Mouse (Mus musculus) kidney, adult 18-20 months (tissue): ENCODE data around the gene Pip4k2a.

Experiments used
- DNase-seq: peaks from one replicate; pipeline ENCODE4 v3.0.0; 2021

Pip4k2a gene

DNA sequence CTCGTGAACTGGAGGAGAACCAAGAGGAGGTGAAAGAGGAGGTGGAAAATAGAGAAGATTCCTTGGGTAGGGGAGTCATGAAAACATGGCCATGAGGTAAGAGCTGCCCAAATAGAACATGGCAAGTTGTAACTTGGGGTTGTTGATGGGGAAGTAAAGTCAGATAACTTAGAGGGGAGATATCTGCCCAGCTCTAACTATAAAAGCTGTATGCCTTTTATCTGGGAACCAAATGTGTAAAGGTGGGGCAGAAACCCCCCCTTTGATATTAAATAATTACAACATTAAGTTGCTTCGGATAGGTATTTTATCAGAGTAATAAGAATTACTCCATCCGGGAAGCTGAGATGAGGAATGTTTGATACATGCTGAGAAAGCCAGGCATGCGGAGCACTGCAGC lies 18.9 kb downstream of the Pip4k2a start:
- DNase-seq = no peak

DNA sequence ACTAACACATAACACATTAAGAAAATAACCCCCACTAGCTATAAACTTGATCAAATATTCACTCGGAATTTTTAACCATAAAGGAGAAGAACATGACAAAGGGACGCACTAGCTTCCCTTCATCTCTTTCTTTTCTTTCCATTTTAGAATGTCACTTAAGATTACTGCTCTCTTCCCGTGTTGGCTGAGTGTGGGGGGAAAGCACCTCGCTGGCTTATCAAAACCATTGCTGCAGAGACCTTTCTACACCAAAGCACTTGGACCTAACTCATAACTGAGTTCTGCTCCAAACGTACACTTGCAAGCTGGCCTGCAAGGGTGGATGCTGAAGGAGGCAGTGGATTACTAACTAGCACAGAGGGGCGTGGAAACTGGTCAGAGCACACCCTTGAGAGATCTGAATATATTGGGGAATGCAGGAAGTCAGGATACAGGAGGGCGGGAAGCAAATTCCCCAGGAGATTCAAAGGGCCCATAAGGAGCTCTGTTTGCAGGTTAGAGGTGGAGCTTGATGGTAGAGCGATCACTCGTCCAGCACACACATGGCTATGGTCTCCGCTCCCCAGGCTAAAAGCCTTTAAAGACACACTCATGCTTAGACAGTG lies 20.6 kb downstream of the Pip4k2a start:
- no peak for DNase-seq

DNA sequence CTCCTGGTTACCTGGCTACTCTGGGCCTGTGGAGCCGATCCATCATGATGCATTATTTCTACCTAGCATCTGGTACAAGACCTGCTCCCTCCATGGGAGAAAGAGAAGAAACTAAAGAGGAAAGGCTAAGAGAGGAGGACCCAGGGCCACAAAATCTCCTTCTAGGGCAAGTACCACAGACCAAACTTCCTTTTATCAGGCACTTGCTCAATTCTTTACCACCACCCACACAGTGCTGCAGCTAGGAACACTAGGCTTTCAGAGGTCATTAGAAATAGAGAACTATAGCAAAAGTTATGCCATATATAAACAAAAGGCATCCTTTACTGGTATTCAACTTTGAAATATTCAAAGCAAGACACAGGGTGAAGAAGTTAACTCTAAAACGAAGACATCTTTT lies 21.8 kb downstream of the Pip4k2a start:
- no peak for DNase-seq

DNA sequence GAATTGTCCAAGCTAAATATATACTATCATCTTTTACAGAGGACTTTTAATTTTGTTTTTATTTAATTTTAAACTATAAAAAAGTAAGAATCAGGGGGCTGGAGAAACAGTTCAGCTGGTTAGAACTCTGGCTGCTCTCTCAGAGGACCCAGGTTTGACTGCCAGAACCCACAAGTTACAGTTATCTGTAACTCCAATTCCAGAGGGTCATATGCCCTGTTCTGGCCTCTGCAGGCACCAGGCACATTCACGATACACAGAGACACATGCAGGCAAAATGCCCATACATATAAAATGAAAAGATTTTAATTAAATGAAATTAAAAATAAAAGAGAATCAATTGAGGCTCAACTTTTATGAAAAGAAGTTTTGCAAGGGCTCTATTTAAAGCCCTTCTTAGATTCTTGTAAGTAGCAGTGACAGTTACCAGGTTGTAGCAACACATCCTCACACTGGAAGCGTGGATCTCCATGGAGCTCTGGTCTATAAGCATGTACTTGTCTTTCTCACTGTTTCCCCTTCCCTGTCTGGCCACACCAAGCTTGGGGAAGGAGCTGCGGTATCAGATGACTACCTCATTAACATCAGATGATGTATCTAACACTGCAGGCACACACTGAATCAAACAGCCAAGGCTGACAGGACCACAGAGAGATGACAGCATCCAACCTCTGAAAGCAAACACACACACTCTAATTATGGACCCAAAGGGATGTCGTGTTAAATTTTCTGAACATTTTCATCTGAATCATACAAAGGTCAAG lies 22.9 kb downstream of the Pip4k2a start:
- DNase-seq = no peak

DNA sequence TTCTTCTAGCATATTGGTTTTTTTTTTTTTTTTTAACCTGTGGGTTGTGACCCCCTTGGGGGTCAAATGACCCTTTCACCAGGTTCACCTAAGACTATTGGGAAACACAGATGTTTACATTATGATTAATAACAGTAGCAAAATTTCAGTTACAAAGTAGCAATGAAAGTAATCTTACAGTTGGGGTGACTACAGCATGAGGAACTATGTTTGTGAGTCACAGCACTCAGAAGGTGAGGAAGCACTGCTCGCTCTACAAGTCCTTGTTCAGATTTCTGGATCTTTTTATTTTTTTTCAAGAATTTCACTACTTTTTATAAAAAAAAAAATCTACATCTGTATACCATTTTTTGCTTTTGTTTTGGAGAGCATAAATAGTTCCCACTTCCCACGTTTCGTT lies 26.4 kb downstream of the Pip4k2a start:
- no peak for DNase-seq

DNA sequence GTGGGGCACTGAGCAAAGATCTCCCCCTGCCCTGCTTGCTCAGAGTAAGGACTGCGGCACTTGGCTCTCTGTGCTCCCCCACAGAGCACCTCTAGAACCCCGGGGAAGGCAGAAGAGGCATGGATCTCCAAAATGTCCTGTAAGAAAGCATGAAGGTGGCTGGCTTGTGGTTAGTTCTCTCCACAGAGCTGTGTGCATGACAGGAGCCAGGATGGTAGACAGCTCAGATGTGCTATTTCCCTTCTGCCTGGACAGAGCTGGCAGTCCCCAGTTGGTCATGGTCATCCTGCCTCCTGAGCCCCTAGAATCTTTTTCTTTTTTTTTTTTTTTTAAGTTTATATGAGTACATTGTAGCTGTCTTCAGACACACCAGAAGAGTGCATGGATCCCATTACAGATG lies 27.5 kb downstream of the Pip4k2a start:
- DNase-seq = no peak

DNA sequence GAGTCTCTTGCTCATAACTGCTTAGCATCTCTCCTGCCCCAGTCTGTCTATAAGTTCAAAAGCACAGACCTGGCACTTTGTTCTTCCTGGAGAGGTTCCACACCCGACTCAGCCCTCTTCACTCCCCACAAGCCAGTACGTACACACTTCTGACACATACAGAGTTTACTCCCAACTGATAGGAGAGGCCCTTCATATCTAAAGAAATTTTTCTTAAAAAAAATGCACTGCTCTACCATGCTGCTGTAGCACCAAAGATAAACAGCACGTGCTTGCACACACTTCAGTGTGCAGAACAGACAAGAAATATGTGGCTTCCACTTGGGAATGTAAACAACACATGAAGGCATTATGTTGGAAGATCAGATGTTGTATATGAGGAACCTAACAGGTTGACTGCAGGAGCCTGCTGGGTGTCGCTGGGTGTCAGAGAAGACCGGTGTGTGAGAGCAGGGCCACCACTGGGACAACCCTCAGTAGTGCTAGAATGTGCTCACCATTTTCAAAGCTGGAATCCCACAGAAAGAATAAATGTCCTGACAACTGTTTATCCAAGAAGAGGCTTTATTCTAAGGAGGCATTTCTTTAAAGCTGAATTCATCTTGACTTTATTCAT lies 28.8 kb downstream of the Pip4k2a start:
- DNase-seq = no peak

DNA sequence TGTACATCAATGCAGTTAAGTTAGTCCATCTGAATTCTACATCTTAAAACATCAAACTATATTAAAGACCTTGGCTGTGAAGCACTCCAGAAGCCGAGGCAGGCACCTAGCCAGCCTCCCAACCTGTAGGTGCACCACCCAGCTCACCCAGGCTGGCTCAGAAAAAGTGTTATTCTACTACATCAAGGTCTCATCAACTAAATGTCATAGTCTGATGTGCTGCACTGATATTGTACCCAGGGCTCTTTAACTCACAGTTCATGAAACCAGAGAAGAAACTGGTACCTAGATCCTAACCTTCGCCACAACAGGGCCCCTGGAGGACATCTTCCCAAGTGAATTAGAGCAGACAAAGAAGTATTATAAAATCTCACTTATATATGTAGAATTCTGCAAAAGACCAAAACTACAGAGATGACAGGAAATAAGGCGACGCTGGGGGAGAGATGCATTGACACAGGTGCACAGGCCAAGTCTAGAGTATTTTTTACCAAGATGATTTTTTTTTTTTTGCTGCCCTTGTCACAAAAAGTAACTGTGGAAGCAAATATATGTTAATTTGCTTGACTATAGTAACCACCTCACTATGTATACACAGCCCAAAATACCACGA lies 30.4 kb downstream of the Pip4k2a start:
- DNase-seq = no peak

DNA sequence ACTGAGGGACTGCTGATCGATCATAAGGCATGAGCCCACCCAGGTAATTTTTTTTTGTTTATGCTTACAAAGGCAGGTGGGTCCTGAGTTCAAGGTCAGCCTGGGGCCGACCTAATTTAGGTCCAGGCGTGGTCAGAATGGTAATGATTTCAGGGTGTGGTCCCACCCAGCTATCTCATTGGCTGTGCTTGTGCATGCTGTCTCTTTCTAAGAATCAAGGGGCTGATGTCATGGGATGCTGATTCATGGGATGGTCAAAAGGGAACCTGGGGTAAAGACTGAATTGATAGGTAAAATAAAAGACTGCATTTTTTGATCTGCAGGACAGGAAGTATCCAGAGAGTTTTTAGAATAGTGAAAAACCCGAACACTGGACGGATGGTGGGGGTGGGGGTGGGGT lies 31.4 kb downstream of the Pip4k2a start:
- no peak for DNase-seq

DNA sequence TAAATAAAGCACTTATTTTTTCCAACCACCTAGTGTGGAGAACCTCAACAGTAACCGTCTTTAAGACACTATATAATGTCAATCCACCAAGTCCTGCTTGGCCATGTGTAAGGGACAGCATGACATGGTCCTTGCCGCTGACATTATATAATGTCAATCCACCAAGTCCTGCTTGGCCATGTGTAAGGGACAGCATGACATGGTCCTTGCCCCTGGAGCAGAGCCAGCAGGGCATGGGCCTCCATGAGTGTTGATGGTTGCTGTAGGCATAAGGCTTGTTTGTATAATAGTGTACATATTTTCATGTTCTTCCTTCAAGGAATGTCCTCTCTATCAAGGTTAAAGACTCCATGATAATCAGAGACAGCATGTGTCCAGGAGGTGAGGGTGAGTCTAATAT lies 32.0 kb downstream of the Pip4k2a start:
- DNase-seq = no peak

DNA sequence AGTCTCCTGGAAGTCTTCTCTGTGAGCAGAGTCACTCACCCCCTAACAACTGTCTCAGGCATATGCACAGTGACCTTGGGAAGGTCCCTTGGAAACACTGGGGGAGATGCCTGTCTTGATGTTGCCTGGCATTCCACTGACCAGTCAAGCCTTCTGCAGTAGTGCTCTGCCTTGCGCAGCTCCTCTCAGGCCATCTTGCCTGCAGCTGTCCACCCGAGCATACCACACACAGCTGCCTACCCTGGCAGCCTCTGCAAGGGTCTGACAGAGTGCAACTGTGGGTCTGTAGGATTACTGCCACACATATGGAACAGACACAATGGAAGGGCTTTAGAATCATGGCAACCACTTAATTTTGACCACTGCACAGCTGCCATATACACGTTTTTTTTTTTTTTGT lies 32.8 kb downstream of the Pip4k2a start:
- no peak for DNase-seq

DNA sequence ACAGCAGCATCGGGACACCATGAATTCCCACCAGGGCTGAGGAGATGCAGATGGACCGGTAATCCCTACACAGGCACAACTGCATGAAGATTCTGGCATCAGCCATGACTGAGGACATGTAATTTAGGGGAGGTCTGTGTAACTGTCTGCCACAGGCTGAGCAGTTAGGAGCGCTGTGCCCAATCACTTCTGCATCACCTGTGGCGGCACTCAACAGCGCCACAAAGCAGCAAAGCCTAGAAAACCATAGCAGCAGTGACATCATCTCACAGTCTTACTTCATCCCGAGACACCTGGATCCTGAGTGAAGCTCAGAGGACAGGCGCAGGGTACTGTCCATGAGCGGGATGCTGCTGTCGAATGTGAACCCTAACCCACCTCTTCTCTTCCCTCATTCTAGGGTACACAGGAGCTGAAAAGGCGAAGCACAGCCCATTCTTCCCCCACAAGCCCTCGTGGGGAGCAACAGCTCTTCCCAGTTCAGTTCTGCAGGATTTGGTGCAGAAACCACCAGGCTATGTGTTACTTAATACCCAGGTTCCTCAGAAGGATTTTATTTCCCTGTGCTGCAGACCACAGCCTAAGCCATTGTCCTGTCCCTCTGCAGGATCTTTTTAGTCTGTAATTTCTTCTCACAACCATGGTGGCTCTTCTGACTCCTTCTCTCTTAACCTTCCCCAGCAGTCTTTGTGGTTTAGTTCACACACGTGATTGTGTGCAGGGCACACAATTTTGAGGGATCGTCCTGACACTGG lies 34.5 kb downstream of the Pip4k2a start:
- no peak for DNase-seq

DNA sequence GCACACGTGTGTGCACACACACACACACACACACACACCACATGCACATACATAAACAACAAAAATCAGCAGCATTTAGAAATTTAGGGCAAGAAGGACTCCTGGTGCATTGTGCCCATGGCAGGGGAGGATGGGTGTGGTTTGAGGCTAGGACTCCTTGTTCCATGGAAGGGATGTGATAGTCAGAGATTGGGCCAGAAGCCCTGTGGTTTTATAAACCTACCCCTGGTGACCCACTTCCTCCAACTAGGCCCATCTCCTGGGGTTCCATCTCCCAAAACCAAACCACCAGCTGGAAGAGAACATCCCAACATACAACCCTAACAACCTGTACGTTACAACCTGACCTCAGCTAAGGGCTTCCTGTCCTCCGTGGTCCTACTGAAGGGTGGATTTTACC lies 35.4 kb downstream of the Pip4k2a start:
- no peak for DNase-seq

DNA sequence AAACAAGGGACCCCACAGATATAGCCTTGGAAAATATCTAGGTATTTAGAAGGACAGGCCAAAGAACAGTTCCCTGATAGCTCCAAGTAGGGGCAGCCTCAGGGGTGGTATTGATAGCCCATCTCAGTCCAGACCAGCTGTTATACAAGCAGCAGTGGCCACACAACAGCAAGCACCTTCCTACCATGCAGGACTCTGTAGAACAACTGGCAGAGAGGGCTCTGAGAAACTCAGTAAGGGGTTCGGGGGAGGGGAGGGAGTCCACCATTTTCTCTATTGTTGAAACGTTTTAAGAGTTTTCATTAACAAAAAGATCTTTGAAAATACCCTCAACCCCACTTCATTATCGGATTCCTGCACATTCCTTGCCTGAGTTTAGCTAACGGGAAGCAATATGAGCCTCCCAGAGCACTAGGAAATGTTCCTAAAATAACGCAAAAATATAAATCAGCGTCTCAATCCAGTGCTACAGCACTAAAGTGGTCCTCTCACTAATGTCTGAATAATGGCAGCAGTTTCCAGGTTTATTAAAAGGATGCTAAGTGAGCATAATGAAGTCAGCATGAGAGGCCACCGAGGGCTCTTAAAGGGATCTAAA lies 37.5 kb downstream of the Pip4k2a start:
- DNase-seq = no peak

DNA sequence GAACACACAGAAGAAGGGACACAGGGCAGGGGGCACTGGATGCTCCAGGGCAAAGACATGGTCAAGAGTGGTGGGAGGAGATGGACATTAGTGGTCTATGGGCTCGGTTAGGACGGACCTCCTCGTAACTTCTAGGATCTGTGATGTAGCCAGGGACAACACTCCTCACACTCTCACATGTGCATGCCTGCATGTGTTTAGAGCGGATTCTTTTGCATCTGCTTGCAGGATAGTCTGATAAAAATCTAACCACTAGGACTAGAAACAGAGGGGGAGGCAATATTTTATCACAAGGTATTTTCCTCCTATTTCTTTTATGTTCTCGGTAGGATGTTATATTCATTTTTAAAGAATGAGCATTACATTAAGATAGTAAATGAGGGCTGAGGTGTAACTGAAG lies 38.4 kb downstream of the Pip4k2a start:
- no peak for DNase-seq

DNA sequence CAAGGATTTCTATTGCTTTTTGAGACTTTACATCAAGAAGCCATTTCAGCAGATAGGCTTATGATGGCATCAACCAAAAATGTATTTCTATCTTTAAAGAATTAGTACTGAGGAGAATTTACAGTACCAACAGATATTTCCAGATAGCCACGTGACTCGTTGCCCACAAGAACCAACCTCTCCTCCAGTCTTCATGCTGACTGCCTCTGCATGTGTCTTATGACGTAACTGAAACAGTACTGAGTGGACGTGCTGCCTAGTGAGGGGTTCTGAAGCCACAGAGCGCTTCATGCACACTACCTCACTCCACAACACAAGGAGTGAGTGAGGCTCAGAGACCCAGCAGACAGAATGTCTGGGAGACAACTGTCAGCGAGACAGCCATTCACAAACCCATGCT lies 38.9 kb downstream of the Pip4k2a start:
- DNase-seq = no peak

DNA sequence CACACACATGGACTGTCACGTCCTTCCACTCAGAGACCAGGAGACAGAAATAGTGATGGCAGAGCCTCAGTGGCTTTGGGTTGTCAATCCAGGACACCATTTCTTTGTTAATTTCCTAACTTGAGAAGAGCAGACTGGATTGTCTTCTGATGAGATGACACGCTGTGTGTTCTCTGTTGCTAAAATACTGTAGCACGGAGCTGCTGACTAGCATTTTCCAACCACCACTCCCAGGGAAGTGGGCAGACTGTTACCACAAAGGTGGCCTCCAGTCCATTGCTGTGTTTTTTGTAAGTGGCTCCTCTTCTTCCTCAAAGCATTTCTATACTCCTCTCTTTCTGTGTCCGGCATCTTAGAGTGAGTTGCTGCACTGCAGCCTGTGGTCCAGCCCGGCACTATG lies 39.4 kb downstream of the Pip4k2a start:
- no peak for DNase-seq

DNA sequence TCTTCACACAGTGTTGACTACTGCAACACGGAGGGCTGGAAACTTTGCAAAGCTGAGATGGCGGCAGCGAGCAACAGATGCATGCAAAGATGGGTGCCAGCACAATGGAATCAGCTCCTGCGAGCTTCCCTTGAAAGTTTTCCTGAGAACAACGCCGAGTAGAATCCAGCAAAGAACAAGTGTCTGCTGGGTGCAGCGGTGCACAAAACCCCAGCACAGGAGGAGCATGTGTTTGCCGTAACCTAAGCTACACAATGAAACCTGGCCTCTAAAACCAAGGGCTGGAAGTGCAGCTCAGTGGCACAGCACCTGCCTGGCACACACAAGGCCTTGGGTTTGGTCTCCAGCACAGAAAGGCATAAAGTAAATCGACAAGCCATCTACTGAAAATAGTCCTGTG lies 39.9 kb downstream of the Pip4k2a start:
- DNase-seq = no peak

DNA sequence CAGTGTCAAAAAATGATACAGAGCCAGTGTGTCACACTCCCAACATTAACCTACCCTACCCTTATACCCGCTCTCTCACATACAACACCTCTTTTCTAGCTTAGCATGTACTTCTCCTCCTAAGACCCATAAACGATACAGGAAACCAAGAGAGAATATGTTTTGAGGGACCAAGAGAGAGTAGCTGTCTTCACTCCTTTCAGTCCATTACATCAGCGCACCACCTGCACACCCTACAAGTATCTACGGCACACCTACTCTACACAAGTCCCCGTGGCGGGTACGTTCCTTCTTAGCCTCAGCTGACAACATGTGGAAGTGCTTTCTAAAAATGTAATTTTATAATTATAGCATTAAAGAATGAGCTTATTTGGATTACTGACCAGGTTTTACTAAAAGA lies 40.5 kb downstream of the Pip4k2a start:
- DNase-seq = no peak

DNA sequence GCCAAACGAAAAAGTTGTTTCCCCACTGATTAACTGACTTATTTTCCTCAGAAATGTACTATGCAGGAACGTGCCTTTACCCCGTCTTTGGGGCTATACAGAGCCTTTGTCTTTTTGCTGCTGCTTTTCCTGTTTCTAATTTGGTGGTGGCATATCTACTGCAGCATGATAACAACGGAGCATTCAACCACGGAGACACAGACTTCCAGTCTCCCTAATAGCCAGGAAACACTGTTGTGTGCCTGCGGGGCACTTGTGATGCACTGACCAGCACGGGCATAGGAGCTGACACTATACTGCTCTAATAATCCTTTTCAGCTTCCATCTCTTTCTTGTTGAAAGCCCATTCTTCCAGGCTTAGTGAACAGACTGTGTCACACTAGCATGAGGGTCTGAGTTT lies 41.0 kb downstream of the Pip4k2a start:
- no peak for DNase-seq

DNA sequence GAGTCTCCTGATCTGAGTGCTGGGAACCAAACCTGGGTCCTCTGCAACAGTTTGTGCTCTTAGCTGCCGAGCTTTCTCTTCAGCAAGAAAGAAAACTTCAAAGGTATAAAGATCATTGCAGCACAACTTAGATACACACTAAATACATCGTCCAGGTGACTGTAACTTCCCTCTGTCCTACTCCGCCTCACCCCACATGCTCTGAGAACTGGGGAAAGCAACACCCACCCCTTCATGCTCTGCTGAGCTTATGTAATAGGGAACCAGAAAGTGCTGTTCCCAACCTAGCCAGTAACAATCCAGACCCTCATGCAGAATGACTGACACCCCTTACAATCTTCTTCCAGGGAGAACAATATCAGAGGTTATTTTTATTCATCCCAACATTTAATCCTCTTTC lies 41.5 kb downstream of the Pip4k2a start:
- no peak for DNase-seq

DNA sequence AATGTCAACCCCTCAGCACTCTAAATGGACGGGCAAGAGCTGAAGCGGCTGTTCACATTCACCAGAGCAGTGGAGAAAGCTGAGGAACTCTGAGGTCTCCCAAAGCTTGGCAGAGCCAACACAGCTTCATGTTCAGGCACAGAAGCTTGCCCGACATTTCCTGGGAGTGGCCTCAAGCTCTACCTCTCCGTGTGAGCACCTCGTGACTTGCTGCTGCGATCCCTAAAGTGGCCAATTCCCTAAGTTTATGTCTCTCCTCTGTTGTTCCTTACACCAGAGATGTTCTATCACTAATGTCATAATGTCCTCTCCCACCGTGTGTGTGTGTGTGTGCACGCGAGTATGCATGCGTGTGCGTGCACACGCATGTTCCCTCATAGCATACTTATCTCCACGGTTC lies 42.3 kb downstream of the Pip4k2a start:
- no peak for DNase-seq

DNA sequence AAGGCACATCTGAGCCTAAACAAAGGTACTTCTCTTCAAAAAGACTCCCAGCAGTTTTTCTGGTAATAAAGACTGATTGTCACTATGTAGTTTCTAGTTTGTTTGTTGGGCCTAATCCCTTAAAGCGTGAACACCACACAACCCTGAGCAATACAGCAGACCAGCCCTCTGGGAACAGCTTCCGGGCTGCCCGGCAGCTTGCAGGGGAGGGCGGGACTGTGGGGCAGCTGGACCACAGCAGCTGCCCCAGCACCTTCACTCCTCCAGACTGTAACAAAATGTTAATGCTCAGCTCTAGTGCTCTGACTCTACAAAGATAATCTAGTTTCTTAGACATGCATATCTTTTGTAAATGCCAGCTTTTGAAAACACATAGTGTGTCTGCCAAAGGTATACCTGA lies 42.9 kb downstream of the Pip4k2a start:
- DNase-seq = no peak
